Mouse (Mus musculus): ENCODE results near the gene Tekt3.

Gene Tekt3

GRCm38 (mm10) chr11:63125832-63126456 is 64.5 kb downstream of the Tekt3 start:
- DNase-seq (ENCODE audit: low spot score): no peak

- no peak for DNase-seq (ENCODE audit: low spot score)
These were observed 65.5 kb downstream of the Tekt3 start for GRCm38 (mm10) chr11:63126976-63127375.

DNA sequence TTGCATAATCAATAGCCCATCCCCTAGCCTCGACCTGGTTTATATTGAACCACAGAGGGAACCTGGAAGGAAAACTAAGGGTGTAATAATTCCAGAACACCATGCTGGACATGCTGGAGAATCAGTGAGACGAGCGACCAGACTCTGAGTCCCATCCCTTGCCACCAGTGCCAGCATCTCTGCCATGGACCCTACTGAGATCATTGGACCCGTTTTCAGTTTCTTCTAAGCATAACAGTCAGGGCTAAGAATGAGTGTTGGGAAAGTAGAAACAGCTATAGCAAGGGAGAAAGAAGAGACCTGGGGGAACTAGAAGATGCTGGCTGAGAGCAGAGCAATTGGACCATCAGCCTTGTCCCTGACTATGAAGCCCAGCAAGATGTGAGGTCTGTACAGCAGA is 66.1 kb downstream of the Tekt3 start:
- no peak for DNase-seq (ENCODE audit: low spot score)

- no peak for DNase-seq (ENCODE audit: low spot score)
These were observed 67.3 kb downstream of the Tekt3 start, which contains the start of gene Pmp22 for GRCm38 (mm10) chr11:63128784-63129183. TSS of gene Pmp22 (plus strand) at chr11:63128982.

- no peak for DNase-seq (ENCODE audit: low spot score)
These were observed 67.9 kb downstream of the Tekt3 start for GRCm38 (mm10) chr11:63129375-63129774.

DNA sequence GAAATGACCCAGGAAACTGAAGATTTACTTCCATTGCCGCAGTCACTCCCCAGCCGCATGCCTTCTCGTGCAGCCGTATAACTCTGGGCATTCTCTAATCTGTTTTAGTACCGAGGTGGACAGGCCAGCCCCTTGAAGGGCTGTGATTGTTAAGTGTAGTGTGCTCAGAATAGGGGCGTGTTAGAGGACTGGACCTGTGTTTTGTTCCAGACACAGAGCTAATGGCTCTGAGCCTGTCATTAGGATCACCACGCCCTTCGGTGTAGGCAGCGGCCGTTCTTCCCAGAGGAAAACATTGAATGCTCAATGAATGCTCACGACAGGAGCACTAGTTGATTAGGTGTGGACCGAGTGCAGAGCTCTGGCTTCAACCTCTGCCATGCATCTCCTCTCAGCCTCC is 68.4 kb downstream of the Tekt3 start:
- no peak for DNase-seq (ENCODE audit: low spot score)

- DNase-seq (ENCODE audit: low spot score): no peak
These were observed 69.0 kb downstream of the Tekt3 start for GRCm38 (mm10) chr11:63130497-63130896.

- DNase-seq (ENCODE audit: low spot score): peak; percentile 43
These were observed 69.7 kb downstream of the Tekt3 start for GRCm38 (mm10) chr11:63131001-63131692.

GRCm38 (mm10) chr11:63131693-63132040 is 70.2 kb downstream of the Tekt3 start:
- DNase-seq (ENCODE audit: low spot score): peak; percentile 15

DNA sequence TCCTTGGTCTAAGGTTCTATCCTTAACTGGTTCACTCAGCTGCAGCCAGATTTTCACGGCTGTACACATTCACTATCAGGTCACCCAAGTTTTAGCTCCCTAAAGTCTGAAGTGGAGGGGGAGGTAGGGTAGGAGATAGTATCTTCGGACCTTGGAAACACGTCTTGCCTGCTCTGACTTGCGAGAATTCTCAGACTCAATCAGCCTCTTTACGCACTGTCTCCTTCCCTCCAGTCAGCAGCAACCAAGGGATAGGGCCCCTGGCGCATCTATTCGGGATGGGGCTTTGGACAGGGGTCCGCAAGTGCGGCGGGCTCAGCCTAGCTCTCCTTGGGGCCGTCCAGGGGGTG is 70.7 kb downstream of the Tekt3 start:
- DNase-seq (ENCODE audit: low spot score): no peak

DNA sequence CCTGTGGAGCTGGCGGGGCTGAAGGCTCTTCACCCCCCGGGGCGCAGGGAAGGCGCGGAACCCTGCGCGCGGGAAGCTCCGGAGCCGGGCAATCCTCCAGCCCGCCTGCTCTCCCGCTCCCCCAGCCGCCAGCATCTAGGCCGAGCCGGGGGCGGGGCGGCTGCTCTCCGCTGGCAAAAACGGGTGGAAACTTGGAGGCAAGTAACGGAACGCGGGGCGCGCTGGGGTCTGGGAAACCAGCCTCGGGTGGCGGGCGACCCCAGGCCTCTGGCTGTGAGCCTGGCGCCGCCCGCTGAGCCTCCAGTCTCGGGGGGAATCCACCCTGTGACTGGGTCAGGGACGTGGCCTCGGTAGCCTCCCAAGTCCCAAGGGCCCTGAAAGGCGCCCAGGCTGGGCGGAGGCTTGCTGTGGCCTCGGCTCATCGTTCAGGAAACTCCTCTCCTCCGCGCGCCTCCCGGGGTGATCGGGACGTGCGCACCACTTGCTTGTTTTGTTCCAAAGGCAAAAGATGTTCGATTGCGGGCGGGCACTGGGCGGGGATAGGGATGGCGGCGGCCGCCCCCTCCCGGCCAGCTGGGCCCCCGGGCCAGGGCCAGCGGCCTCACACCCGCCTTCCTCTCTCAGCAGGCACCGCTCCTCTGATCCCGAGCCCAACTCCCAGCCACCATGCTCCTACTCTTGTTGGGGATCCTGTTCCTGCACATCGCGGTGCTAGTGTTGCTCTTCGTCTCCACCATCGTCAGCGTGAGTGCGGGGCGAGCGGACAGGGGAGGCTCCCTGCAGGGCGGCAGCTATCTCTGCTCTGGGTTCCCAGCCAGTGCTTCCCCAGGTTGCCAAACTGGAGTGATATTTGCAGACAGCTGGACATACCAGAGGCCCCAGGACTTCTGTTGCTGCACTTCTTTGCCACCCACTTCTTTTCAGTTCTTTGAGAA is 71.3 kb downstream of the Tekt3 start:
- peak; percentile 63 for DNase-seq (ENCODE audit: low spot score)

- no peak for DNase-seq (ENCODE audit: low spot score)
These were observed 72.6 kb downstream of the Tekt3 start for GRCm38 (mm10) chr11:63134021-63134420.

GRCm38 (mm10) chr11:63134742-63135482 is 73.5 kb downstream of the Tekt3 start:
- no peak for DNase-seq (ENCODE audit: low spot score)

DNA sequence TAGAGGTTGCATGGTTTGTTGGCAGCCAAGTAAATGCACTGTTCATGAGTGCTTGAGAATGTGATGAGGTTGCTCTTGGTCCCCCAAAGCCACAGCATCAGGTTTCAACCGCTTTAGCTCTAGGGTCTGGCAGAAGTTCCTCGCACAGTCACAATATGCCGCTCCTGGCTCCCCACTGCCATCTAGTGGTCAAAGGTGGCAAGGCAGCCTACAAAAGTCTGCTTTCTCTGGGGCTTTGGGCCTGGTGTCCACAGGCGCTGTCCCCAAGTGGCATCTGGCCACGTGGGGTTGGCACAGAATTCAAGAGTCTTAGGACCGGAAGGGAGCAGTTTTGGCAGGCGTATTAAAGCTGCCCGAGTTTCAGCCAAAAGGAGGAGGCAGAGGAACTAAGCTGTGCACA is 74.2 kb downstream of the Tekt3 start:
- DNase-seq (ENCODE audit: low spot score): peak; percentile 93

DNA sequence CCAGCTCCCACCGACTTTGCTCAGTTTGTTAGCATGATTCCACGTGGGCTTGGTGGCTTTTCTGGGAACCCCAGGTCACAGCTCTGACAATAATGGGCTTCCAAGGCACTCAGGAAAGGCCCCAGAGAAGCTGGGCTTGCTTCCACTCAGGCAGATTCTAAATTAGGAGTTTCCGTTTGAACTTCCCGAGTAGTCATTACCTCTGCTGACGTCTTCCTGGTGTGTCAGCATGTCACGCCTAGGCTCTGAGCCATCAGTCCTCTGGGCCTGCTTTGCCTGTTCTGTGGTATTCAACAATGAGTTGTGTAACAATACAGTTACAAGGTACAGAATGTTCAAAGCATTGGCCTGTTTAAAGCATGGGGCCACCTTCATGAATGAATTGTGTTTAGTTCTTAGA is 74.8 kb downstream of the Tekt3 start:
- DNase-seq (ENCODE audit: low spot score): no peak

DNA sequence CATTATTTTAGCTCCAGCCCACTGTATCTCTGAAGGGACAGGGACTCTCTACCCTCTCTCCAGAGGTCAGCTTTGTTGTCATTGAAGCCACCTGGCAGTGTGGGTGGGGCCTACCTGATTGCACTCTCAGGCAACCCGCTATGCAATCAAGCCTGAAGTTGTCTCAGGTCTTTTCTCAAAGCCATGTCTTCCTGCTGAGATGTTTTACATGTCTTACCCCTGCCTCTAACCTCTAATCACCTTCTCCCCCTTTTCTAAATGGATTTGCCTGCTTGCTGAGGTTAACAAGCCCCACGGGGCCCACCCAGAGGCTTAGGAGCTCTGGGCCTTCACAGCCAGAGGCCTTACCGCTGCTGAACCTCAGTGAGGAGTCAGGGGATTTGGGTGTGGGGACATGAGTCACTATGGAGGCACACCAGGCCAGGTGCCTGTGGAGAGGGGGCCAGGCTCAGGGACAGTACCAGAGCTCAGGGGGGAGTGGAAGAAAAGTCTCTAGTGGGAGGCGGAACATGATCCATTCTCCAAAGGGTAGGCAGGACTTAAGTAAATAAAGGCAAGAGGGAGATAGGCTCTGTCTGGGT is 75.5 kb downstream of the Tekt3 start:
- no peak for DNase-seq (ENCODE audit: low spot score)

DNA sequence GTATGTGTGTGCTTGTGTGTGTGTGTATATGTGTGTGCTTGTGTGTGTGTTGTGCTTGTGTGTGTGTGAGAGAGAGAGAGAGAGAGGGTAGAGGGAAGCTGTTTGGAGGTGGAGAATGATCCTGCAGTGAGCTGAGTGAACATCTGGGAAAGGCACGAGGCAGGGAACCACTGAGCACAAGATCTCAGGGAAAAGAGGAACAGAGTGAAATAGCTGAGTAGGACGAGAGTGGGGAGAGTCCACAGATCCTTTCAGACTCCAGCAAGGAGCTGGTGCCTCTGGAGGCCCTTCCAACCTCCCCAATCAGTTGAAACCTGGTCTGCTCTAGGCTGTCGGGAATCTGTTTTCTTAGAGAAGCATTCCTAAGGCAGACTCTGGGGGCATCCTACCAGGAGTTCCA is 77.3 kb downstream of the Tekt3 start:
- DNase-seq (ENCODE audit: low spot score): no peak

DNA sequence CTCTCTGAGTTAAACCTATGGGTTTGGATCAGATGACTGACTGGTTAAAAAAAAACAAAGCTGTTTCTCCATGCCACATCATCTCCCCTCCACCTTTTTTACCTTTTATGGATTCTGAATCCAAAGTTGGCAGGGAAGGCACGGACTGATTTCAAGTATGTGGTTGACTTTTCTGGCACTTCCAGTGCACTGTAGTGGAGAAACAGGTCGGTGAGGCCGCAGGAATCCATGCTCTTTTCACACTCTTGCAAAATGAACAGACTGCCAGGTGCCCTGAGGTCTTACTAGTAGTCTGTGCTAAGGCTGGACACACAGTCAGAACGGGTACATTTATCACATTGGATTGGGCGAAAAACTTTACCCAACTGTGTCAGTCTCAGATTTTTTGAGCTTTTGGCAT is 80.9 kb downstream of the Tekt3 start:
- no peak for DNase-seq (ENCODE audit: low spot score)

GRCm38 (mm10) chr11:63142816-63143215 is 81.4 kb downstream of the Tekt3 start:
- DNase-seq (ENCODE audit: low spot score): no peak

DNA sequence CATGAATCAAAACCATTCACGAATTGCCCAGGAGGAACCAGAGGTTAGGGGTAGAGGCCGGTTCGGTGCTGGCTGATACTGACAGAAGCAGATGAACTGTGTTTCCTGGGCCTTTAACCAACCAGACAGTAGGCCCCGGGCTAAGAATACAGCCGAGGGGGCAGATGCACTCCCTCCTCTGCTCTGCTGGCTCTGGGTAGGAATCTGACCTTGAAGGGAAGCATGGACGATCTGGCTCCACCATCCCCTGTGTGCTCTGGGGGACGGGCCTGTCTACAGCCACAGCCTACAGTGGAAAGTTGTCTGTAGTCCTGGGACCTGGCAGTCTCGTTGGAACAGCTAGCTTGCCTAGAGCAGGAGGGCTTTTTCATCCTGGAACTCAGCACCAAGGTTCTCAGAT is 82.0 kb downstream of the Tekt3 start:
- no peak for DNase-seq (ENCODE audit: low spot score)
